Mouse (Mus musculus) lung, adult 2 months (tissue): ENCODE measurements around the gene Osgep. TPM values are rescaled to one million over a fixed set of nuclear protein-coding genes. Genes with fewer than 3 reads are reported as not detected.

Experiments used
- DNase-seq: peaks from one replicate; pipeline ENCODE4 v3.0.0; 2022
- H3K4me1 ChIP-seq: fragments of 200-500 bp; 2 replicates; pipeline ENCODE4 v1.6.1; 2011; ENCODE audit warnings: low read length; ENCODE audit not compliant: control insufficient read depth, insufficient read depth
- H3K4me3 ChIP-seq: fragments of 200-500 bp; replicated peaks from 2 replicates; pipeline ENCODE3; 2011; ENCODE audit warnings: low read depth, mild to moderate bottlenecking, control low read depth, low read length; ENCODE audit errors: extremely low read depth
- CTCF ChIP-seq: fragments of 200-500 bp; IDR thresholded peaks from 2 replicates; pipeline ENCODE4 v1.5.1; 2011; ENCODE audit warnings: mild to moderate bottlenecking, low read length, control low read depth; ENCODE audit not compliant: insufficient read depth
- POLR2A ChIP-seq: fragments of 200-500 bp; IDR thresholded peaks from 2 replicates; pipeline ENCODE4 v1.6.1; 2011; ENCODE audit warnings: low read depth, mild to moderate bottlenecking, control low read depth, low read length, borderline replicate concordance; ENCODE audit errors: extremely low read depth
- WGBS: fragments of 180-500 bp; shearing (Covaris S2); methylation state at CpG from one replicate; pipeline ENCODE4 v1.1.7; 2018; 5-methylcytosine and 5-hydroxymethylcytosine counted together
- polyA plus RNA-seq: library from polyadenylated mRNA; depleted of rRNA; stranded (reverse); fragments of >200 nt; gene quantifications from 2 replicates; pipeline ENCODE4 v1.2.3, GENCODE M21; 2012; rRNA removed

The Osgep gene
- polyA plus RNA-seq, 1 experiment: 104 TPM

- WGBS: 87% methylated on average over 10 of the region's 10 CpGs
- TF ChIP-seq CTCF: no peak
- TF ChIP-seq POLR2A: no peak
- no peak for DNase-seq
- Histone ChIP-seq H3K4me3 (no peak overlapping the region), H3K4me1 (no peaks in the 10 kb centered on the region)
These were observed 62.1 kb downstream of the Osgep start for GRCm38 (mm10) chr14:50862641-50863040.

Other genes with a start within 250 kb of the Osgep start
- not detected in 2 replicates for gene Olfr747, start 231.7 kb downstream of the Osgep start, polyA plus RNA-seq
- not detected in 2 replicates for gene Olfr748, start 217.5 kb downstream of the Osgep start, polyA plus RNA-seq
- not detected in 2 replicates for gene Olfr749, start 179.8 kb downstream of the Osgep start, polyA plus RNA-seq
- 22.4 and 32.2 TPM in 2 replicates for gene Ttc5, start 139.4 kb downstream of the Osgep start, polyA plus RNA-seq
- gene Ccnb1ip1, start 117.2 kb downstream of the Osgep start, polyA plus RNA-seq: not detected in 2 replicates
- gene Parp2, start 117.1 kb downstream of the Osgep start, polyA plus RNA-seq: 9.6 and 17.4 TPM in 2 replicates
- 28.1 and 28.6 TPM in 2 replicates for gene Tep1, start 54.3 kb downstream of the Osgep start, polyA plus RNA-seq
- 1.4 and 3.7 TPM in 2 replicates for gene Klhl33, start 27.4 kb downstream of the Osgep start, polyA plus RNA-seq
- gene Apex1, start 75 bp upstream of the Osgep start, polyA plus RNA-seq: 12.0 and 23.2 TPM in 2 replicates
- 99.1 and 111 TPM in 2 replicates for gene Pip4p1, start 6.0 kb upstream of the Osgep start, polyA plus RNA-seq
- gene Pnp, start 6.2 kb upstream of the Osgep start, polyA plus RNA-seq: 35.3 and 37.0 TPM in 2 replicates
- 20.3 and 46.2 TPM in 2 replicates for gene Gm49342, start 19.6 kb upstream of the Osgep start, polyA plus RNA-seq
- 0.97 and 1.1 TPM in 2 replicates for gene Pnp2, start 31.1 kb upstream of the Osgep start, polyA plus RNA-seq
- 0.14 TPM in 1 of 2 replicates, not detected in the other for gene Rnase10, start 82.9 kb upstream of the Osgep start, polyA plus RNA-seq
- not detected in 2 replicates for gene Rnase9, start 117.0 kb upstream of the Osgep start, polyA plus RNA-seq
- not detected in 2 replicates for gene Rnase11, start 125.3 kb upstream of the Osgep start, polyA plus RNA-seq
- not detected in 2 replicates for gene Rnase12, start 132.8 kb upstream of the Osgep start, polyA plus RNA-seq
- 3.1 and 3.6 TPM in 2 replicates for gene Olfr750, start 149.5 kb upstream of the Osgep start, polyA plus RNA-seq
- 581 and 650 TPM in 2 replicates for gene Rnase4, start 166.2 kb upstream of the Osgep start, polyA plus RNA-seq
- gene Ang, start 166.3 kb upstream of the Osgep start, polyA plus RNA-seq: 61.7 and 72.5 TPM in 2 replicates
- gene Eddm3b, start 189.5 kb upstream of the Osgep start, polyA plus RNA-seq: 0.08 TPM in 1 of 2 replicates, not detected in the other
- 12.1 and 19.2 TPM in 2 replicates for gene Rnase6, start 199.0 kb upstream of the Osgep start, polyA plus RNA-seq
- gene Rnase1, start 221.9 kb upstream of the Osgep start, polyA plus RNA-seq: 3.7 and 4.8 TPM in 2 replicates
- 0.40 TPM in 1 of 2 replicates, not detected in the other for gene Rnase2b, start 237.4 kb upstream of the Osgep start, polyA plus RNA-seq